Mouse (Mus musculus) embryo, embryonic 11.5 days (tissue): Measurements from ENCODE around the gene Susd6.

Experiments
- DNase-seq: peaks from one replicate; pipeline ENCODE4 v3.0.0-alpha.2; 2012; ENCODE audit warnings: low read depth, low spot score

Gene Susd6

GRCm38 (mm10) chr12:80789849-80790694, at the start of gene Susd6:
Gene Susd6 (plus strand): TSS chr12:80790510.
- peak; percentile 98 for DNase-seq

GRCm38 (mm10) chr12:80744614-80745013, 45.7 kb upstream of the Susd6 start:
- no peak for DNase-seq

DNA sequence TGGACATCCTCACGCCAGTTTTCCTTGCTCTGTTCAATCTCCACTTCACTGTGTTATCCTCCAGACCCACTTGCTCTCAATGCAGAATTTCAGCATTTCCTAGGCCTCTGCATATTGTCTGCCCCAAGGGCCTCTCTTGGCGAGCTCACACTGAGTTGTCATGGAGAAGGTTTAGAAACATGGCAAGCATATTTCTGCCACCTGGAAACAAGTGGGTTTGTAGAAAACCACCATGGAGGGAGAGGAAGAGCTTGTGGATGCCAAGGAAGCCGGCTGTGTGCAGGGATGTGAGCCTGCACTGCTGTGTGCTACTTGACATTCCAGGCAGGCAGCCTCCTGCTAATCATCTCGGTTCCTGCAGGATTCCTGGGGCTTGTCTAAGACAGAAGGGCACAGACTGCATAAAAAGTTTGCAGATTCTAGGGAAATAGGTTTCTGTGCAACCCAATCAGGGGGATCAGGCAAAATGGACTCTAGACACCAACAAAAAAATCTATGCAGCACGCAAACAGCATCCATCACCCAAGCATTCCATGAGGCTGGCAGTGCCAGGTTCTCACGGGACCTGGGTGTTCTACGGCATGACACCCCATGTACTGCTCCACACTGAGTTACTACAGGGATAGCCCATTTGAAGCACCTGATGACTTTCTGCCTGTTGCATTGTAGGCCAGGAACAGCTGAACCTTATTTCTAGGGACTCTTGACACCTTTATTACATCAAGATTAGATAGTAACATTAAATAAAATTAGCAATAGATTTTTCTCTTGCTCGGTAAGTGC, 44.1 kb upstream of the Susd6 start:
- no peak for DNase-seq

GRCm38 (mm10) chr12:80751556-80751955, 38.8 kb upstream of the Susd6 start:
- DNase-seq, result no peak

GRCm38 (mm10) chr12:80757751-80758558, 32.4 kb upstream of the Susd6 start:
- peak; percentile 68 for DNase-seq

- DNase-seq, result no peak
These were observed 31.5 kb upstream of the Susd6 start for GRCm38 (mm10) chr12:80758559-80759386.

- no peak for DNase-seq
These were observed 31.0 kb upstream of the Susd6 start for GRCm38 (mm10) chr12:80759387-80759712.

- DNase-seq, result no peak
These were observed 30.5 kb upstream of the Susd6 start for GRCm38 (mm10) chr12:80759713-80760395.

DNA sequence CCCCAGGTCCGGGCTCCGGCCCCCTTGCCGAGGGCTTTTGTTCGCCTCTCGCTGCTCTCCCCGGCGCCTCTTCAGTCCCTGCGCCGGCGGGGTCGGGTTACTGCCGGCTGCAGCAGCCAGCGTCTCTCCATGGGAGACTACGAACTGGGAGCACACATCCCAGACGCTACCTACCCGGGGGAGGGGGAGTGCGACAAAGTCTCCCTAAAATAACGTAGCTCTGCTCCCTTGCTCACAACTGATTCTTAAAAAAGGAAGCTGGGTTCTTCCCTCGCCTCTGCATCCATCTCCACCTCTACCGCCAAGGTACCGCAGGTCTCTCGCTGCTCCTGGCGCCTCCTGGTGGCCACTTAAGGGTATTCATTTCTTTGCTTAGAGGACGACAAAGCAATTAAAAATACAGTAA, 29.9 kb upstream of the Susd6 start, which contains the start of gene Ccdc177:
Gene Ccdc177 (minus strand): TSS at position 292 of the 406 bp plus-strand sequence.
- DNase-seq, result peak; percentile 73

GRCm38 (mm10) chr12:80762982-80763381, 27.3 kb upstream of the Susd6 start:
- DNase-seq, result no peak

GRCm38 (mm10) chr12:80764116-80764515, 26.2 kb upstream of the Susd6 start:
- no peak for DNase-seq

DNA sequence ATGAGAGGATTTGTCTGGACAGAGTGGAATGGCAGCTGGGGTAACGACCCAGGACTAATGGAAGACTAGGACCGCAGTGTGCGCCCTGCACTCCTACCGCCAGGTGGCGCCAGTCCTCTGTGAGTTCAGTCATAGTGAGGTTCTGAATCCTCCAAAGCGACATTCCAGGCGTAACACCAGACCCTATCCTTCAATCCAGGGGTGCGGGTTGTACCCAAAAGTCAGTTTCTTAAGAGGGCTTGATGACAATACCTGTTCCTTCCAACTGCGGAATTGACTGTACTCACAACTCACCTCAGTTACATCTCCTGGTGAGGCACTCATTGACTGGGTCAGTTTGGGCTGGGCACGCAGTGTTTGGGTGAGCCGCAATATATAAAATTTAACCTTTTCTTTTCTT, 20.6 kb upstream of the Susd6 start:
- peak; percentile 79 for DNase-seq

GRCm38 (mm10) chr12:80774786-80775185, 15.5 kb upstream of the Susd6 start:
- DNase-seq, result no peak

DNA sequence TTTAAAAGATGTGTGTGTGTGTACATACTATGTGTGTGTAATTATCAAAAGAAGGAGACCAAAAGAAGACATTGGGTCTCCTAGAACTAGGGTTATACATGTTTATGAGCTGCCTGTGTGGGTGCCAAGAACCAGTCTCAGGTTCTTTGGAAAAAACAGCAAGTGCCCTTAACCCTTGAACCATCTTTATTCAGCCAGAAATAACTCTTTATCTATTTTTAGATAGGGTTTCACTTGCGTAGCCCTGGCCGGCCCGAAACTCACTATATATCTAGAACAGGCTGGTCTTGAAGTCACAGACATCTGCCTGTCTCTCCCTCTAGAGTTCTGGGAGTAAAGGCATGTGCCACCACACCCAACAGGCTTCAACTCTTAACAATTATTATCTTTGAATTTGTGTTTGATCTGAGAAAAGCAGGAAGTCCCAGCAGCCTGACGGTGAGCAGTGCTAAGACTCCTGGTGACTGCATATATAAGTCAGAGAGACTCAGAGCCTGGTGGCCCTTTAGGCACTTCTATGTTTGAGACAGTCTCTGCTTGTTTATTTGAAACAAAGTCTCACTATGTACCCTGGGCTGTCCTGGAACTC, 14.2 kb upstream of the Susd6 start:
- no peak for DNase-seq

GRCm38 (mm10) chr12:80778188-80778936, 11.9 kb upstream of the Susd6 start:
- no peak for DNase-seq

DNA sequence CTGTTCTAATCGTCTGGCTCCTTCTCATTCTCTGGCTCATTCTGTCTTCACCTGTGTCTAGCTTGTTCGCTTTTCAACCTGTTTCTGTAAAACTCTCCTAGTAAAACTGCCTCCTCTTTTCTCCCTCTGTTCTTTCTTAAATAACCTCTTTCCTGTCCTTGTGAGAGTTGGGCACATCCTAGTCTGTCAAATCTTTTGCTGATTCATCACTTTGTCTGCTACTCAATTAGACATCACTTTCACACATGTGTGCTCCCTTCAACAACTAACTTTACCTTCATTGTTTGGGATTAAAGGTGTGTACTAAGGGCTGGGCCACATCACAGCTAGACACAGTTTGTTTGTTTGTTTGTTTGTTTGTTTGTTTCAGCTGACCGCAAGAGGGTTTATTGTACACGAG, 10.6 kb upstream of the Susd6 start:
- DNase-seq, result no peak

DNA sequence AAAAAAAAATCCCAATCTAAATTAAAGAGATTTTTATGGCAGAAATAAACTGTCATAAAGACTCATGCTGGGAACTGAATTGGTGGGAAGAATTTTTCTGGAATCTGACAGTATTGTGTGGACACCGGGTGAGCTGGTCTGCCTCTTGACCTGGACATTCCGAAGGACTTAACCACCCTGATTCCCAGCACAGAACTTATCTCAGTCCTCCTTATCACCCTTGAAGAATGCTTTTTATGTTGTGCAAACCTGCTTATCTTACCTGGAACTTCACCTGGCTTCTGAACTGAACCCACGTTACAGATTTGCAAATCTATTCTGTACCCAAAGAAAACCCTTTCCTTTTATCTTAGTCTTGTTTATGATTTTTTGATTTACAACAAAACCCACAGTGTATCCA, 8.1 kb upstream of the Susd6 start:
- no peak for DNase-seq

DNA sequence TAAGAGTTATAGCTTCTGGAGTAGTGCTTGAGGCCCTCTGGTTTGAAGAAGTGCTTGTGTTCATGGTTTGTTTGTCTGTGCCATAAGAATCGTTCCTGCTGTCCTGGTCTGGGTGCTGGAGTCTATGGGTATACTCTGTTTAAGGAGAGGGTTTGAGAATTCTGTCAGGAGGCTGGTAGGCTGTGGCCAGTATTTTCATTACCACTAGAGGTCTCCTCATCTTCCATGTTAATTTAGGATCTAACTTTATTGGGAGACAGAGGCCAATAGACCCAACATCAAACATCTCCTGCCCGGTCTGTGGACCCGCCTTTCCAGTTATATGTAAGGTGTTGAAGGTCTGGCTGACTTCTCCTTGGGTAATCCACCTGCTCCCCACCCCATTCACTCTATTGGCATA, 7.4 kb upstream of the Susd6 start:
- no peak for DNase-seq

DNA sequence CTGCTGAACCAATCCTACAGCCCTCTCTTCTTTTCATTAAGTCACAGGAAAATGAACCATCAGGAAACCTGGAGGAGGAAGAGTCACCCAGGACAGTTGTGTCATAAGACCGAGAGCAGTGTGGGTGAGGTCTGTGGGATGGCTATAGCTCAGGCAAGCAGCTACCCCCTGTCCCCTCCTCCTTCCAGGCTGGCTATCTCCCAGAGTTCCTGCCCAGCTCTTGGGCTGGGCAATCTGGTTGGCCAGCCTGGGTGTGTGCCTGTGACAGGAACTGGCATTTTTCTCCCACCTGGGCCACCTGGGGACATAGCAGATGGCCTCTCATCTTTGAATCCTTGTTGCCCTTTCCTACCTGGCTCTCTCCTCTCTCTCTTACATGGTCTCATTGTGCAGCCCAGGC, 6.4 kb upstream of the Susd6 start:
- DNase-seq, result no peak
